Mouse (Mus musculus): ENCODE data around the gene Rnf144a.

DNA sequence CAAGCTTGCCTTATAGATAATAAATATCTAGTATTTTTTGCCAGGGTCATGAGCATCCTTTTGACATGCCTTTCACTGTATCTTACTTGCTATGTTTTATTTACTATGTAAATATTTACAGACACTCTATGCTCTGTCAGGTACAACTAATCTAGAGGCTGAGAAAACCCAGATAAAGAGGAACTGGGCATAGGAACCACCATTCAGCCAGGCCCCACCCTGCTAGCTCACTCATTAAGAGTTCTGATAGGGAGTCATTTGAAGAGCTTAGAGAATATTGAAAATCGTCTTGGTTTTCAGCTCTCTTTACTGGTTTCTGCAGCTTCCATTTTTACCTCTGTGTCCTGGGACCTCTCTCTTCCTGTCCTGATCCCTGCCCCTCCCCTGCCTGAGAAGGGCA, 36.1 kb upstream of the Rnf144a start:
- TF ChIP-seq CTCF (IDR thresholded peaks at IDR 0.05; ENCODE audit: borderline replicate concordance, control insufficient read depth, extremely low read depth, insufficient read depth, low read length, poor library complexity) (no peak), POLR2A (IDR thresholded peaks at IDR 0.05; ENCODE audit: control insufficient read depth, extremely low read depth, insufficient read depth, low read length, poor library complexity) (no peak)
